Mouse (Mus musculus) lung, postnatal 0 days (tissue): ENCODE measurements around the gene Gm10945. TPM values are rescaled to one million over a fixed set of nuclear protein-coding genes. Genes with fewer than 3 reads are reported as not detected.

ENCODE experiments used
- ATAC-seq: fragments of 200-750 bp; cut with Nextera tagmentation; 2 replicates; pipeline ENCODE4 v1.8.0; 2017; ENCODE audit warnings: moderate library complexity
- DNase-seq: peaks from one replicate; pipeline ENCODE4 v3.0.0-alpha.2; 2016; ENCODE audit warnings: low spot score
- H3K27ac ChIP-seq: fragments of 300-500 bp; sonication (generic); 2 replicates; pipeline ENCODE4 v1.5.1; 2014; ENCODE audit warnings: antibody characterized with exemption, mild to moderate bottlenecking, low read length, mixed read lengths
- H3K27me3 ChIP-seq: fragments of 300-500 bp; sonication (generic); replicated peaks from 2 replicates; pipeline ENCODE4 v1.6.1; 2014; ENCODE audit warnings: low read length, mixed read lengths; ENCODE audit not compliant: insufficient read depth
- H3K36me3 ChIP-seq: fragments of 300-500 bp; sonication (generic); 2 replicates; pipeline ENCODE4 v1.6.1; 2014; ENCODE audit warnings: low read length, mixed read lengths; ENCODE audit not compliant: insufficient read depth
- H3K4me1 ChIP-seq: fragments of 300-500 bp; sonication (generic); 2 replicates; pipeline ENCODE4 v1.6.1; 2014; ENCODE audit warnings: antibody characterized with exemption, low read depth, low read length, mixed read lengths; ENCODE audit not compliant: insufficient read depth
- H3K4me2 ChIP-seq: fragments of 300-500 bp; sonication (generic); replicated peaks from 2 replicates; pipeline ENCODE4 v1.6.1; 2014; ENCODE audit warnings: low read depth, mild to moderate bottlenecking, low read length, moderate library complexity, mixed read lengths
- H3K4me3 ChIP-seq: fragments of 300-500 bp; sonication (generic); 2 replicates; pipeline ENCODE4 v1.5.1; 2014; ENCODE audit warnings: low read depth, low read length
- H3K9ac ChIP-seq: fragments of 300-500 bp; sonication (generic); replicated peaks from 2 replicates; pipeline ENCODE4 v1.6.1; 2014; ENCODE audit warnings: low read depth, mild to moderate bottlenecking
- H3K9me3 ChIP-seq: fragments of 300-500 bp; sonication (generic); 2 replicates; pipeline ENCODE4 v1.6.1; 2016; ENCODE audit warnings: low read length, mixed read lengths
- CTCF ChIP-seq: IDR thresholded peaks from 2 replicates; pipeline ENCODE4 v1.5.1; 2016; ENCODE audit warnings: antibody characterized with exemption, mild to moderate bottlenecking
- EP300 ChIP-seq: IDR thresholded peaks from 2 replicates; pipeline ENCODE4 v1.6.1; 2016; ENCODE audit warnings: antibody characterized with exemption, mild to moderate bottlenecking, control low read depth
- WGBS: fragments of 180-500 bp; shearing (Covaris S2); extraction: QIAGEN DNeasy Blood & Tissue Kit; methylation state at CpG from one replicate; pipeline ENCODE4 v1.1.7; 2014; 5-methylcytosine and 5-hydroxymethylcytosine counted together
- polyA plus RNA-seq: library from polyadenylated mRNA; unstranded; fragments of >200 nt; fragmentation: Nextera tagmentation; extraction: Ambion mirVana; gene quantifications from 2 replicates; pipeline ENCODE4 v1.2.1, GENCODE M21; 2015

Gene Gm10945
- polyA plus RNA-seq: not detected in 2 replicates

DNA sequence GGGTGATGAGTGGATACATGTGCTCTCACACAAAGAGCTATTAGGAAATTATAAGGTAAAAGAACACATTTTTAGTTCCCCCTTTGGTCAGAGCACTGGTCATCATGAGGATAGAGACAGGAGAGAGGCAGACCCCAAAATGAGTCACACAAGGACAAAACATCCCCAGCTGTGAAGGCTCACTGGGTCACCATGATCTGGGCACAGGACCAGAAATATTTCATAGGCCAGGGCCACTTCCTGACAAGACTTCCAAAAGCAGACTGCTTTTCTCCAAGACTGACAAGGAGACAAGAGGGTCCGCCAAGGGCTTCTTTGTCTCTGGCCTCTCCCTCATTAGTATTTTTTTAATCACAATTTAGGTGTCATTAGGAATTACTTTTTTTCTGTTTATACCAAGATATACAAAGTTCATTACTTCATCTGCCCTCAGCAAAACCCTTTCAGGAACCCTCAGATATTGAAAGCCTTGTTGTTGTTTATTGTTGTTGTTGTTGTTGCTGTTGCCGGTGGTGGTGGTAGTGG, at the start of gene Gm10945:
TSS of gene Gm10945 (minus strand) at position 475 of the 525 bp plus-strand sequence.
- 86% methylated on average over 2 of the region's 2 CpGs for WGBS

DNA sequence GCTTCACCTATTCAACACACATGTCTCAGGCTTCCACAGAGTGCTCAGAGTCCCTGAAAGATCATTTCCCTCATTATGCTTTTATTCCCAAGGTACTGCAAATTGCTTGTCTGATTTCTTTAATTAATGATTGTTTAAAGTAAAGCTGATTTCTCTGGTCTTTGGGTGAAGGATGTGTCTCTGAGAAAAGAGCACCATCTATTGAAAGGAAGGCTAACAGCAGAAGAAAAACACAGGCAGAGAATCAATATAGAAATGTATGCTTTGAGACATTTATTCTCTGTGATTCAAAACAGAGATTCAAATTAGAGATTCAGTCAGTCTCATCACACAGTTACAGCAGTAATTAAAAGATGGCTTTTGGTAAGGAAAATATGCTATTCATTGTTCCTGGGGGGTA, 28.7 kb upstream of the Gm10945 start:
- TF ChIP-seq CTCF (no peak), EP300 (no peak)
- no peak for ATAC-seq

More for the DNA sequence above, at the start of gene Gm10945:
- Histone ChIP-seq H3K9me3 (no peaks in the 10 kb centered on the region), H3K4me1 (no peaks in the 10 kb centered on the region), H3K4me3 (no peak within 1 kb of the TSS), H3K36me3 (no peaks in the 10 kb centered on the region), H3K4me2 (no peak within 1 kb of the TSS), H3K27me3 (no peaks in the 10 kb centered on the region), H3K9ac (no peak within 1 kb of the TSS), H3K27ac (no peak within 1 kb of the TSS)
- DNase-seq (peak; percentile 59), ATAC-seq (peak; percentile 64)
- no peak for TF ChIP-seq EP300
- no peak for TF ChIP-seq CTCF

DNA sequence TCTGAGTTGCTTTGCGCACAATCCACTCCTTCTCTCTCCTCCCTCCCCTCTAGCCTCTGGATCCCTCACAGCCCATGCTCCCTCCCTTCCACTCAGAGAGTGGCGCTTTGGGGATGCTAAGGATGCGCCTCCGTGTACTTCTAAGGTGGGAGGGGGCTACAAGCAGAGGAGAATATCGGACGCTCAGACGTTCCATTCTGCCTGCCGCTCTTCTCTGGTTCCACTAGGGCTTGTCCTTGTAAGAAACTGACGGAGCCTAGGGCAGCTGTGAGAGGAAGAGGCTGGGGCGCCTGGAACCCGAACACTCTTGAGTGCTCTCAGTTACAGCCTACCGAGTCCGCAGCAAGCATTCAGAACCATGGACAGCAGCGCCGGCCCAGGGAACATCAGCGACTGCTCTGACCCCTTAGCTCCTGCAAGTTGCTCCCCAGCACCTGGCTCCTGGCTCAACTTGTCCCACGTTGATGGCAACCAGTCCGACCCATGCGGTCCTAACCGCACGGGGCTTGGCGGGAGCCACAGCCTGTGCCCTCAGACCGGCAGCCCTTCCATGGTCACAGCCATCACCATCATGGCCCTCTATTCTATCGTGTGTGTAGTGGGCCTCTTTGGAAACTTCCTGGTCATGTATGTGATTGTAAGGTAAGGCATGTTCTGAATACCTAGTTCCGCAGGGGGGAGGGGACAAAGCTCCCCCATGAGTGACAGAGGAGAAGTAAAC, 27.1 kb upstream of the Gm10945 start:
- Histone ChIP-seq H3K27ac (no peak overlapping the region), H3K9me3 (no peaks in the 10 kb centered on the region), H3K4me2 (no peak overlapping the region), H3K27me3 (no peaks in the 10 kb centered on the region), H3K4me3 (no peak overlapping the region), H3K4me1 (no peaks in the 10 kb centered on the region), H3K9ac (no peak overlapping the region), H3K36me3 (no peaks in the 10 kb centered on the region)
- 5% methylated on average over 25 of the region's 25 CpGs for WGBS
- DNase-seq (peak; percentile 28), ATAC-seq (no peak; the same call in 1 of the 2 replicates)
- no peak for TF ChIP-seq EP300
- no peak for TF ChIP-seq CTCF

More for the DNA sequence above, 28.7 kb upstream of the Gm10945 start:
- no peaks in the 10 kb centered on the region for H3K9me3 ChIP-seq
- no peak overlapping the region for H3K27ac ChIP-seq
- no peak overlapping the region for H3K9ac ChIP-seq
- no peaks in the 10 kb centered on the region for H3K4me1 ChIP-seq
- H3K27me3 ChIP-seq: no peaks in the 10 kb centered on the region
- no peak overlapping the region for H3K4me3 ChIP-seq
- no peaks in the 10 kb centered on the region for H3K36me3 ChIP-seq
- DNase-seq: no peak
- H3K4me2 ChIP-seq: no peak overlapping the region

DNA sequence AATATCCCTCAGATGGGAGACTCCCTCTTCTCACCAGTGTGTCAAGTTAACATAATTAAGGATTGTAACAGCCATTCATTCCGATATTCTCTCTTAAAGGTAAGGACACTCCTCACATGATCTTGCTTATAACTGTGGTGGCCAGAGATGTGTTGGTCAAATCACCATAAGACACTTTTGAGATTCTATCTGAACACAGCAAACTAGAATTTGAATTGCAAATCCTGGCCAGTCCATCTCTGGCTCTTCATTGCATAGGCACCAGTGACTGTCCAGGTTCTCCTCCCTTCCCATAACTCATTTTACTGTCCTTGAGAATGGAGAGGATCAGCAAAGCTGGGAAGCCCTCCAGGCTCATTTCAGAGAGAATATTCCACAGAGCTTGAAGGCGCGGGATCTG, 3.4 kb downstream of the Gm10945 start, which contains the start of gene Oprm1:
TSS of gene Oprm1 (plus strand) at position 301 of the 400 bp plus-strand sequence.
- no peak within 1 kb of the TSS for H3K4me2 ChIP-seq
- DNase-seq: no peak
- H3K27me3 ChIP-seq: no peaks in the 10 kb centered on the region
- 95% methylated on average over 3 of the region's 3 CpGs for WGBS
- no peaks in the 10 kb centered on the region for H3K36me3 ChIP-seq
- H3K27ac ChIP-seq: no peak within 1 kb of the TSS
- H3K4me1 ChIP-seq: no peaks in the 10 kb centered on the region
- TF ChIP-seq CTCF (no peak), EP300 (no peak)
- H3K4me3 ChIP-seq: no peak within 1 kb of the TSS
- no peak for ATAC-seq
- H3K9me3 ChIP-seq: no peaks in the 10 kb centered on the region
- H3K9ac ChIP-seq: no peak within 1 kb of the TSS

DNA sequence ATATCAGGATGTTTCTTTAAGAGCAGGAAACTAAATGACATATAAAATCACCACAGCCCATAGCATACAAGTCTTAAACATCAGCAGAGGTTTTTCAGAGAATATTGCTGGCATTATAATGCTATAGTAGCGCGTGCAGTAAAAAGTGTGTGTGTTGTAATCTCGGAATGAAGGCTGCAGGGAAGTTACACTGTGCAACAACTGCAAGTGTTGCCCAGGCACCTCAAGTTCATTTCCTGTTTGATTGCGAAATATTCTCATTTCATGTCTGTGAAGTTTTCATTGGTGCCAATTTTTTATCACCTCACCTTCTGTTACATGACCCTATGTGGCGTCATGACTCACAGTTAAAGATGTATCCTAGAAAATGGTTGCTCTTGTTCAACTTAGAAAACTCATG, 8.2 kb downstream of the Gm10945 start:
- Histone ChIP-seq H3K4me3 (no peak overlapping the region), H3K9me3 (no peaks in the 10 kb centered on the region), H3K4me1 (no peaks in the 10 kb centered on the region), H3K27ac (no peak overlapping the region), H3K9ac (no peak overlapping the region), H3K36me3 (no peaks in the 10 kb centered on the region), H3K27me3 (no peaks in the 10 kb centered on the region), H3K4me2 (no peak overlapping the region)
- TF ChIP-seq EP300 (no peak), CTCF (no peak)
- peak; percentile 10 for DNase-seq
- ATAC-seq: no peak
- 75% methylated on average over 5 of the region's 5 CpGs for WGBS

- WGBS: 88% methylated on average over 3 of the region's 3 CpGs
- H3K36me3 ChIP-seq: no peaks in the 10 kb centered on the region
- no peak overlapping the region for H3K9ac ChIP-seq
- H3K9me3 ChIP-seq: no peaks in the 10 kb centered on the region
- no peak for DNase-seq
- no peak for TF ChIP-seq EP300
- TF ChIP-seq CTCF: no peak
- H3K4me3 ChIP-seq: no peak overlapping the region
- ATAC-seq: no peak
- H3K4me1 ChIP-seq: no peaks in the 10 kb centered on the region
- H3K27ac ChIP-seq: no peak overlapping the region
- H3K27me3 ChIP-seq: no peaks in the 10 kb centered on the region
- no peak overlapping the region for H3K4me2 ChIP-seq
Measured at GRCm38 (mm10) chr10:6728469-6728868, 33.1 kb downstream of the Gm10945 start.
